Mouse (Mus musculus): ENCODE data around the gene Tceanc2. TPM values are rescaled to one million over a fixed set of nuclear protein-coding genes. Genes with fewer than 3 reads are reported as not detected.

The Tceanc2 gene
- polyA plus RNA-seq, 1 experiment from 2014 or later = 14.5 TPM

GRCm38 (mm10) chr4:107143511-107143910 lies 35.4 kb downstream of the Tceanc2 start:
- no peak for ATAC-seq (ENCODE audit: extremely low read depth, insufficient number of reproducible peaks, low FRiP score, low TSS enrichment)
- H3K4me3 ChIP-seq = no peak overlapping the region
- 88% methylated on average over 8 of the region's 8 CpGs for WGBS
- no peaks in the 10 kb centered on the region for H3K27me3 ChIP-seq (replicated peaks)
- H3K36me3 ChIP-seq = peaks cover 46% of the 10 kb centered on the region
- peaks cover 26% of the 10 kb centered on the region for H3K4me1 ChIP-seq
- H3K9ac ChIP-seq = no peak overlapping the region
- no peak overlapping the region for H3K27ac ChIP-seq (replicated peaks)
- no peak overlapping the region for H3K4me2 ChIP-seq
- H3K9me3 ChIP-seq = no peaks in the 10 kb centered on the region

- H3K9ac ChIP-seq = 0 out of 2 replicates have a peak overlapping the region, but pooled peaks have one; percentile 19
- H3K4me2 ChIP-seq = no peak overlapping the region
- H3K27ac ChIP-seq (replicated peaks) = 0 out of 2 replicates have a peak overlapping the region, but pooled peaks have one; percentile 20
- 58% methylated on average over 13 of the region's 13 CpGs for WGBS
- peaks cover 21% of the 10 kb centered on the region for H3K36me3 ChIP-seq
- H3K4me1 ChIP-seq = peaks cover 49% of the 10 kb centered on the region
- H3K4me3 ChIP-seq = no peak overlapping the region
- 0 out of 2 replicates have a peak, but pooled peaks cover 5% of the 10 kb centered on the region for H3K27me3 ChIP-seq (replicated peaks)
- no peak for ATAC-seq (ENCODE audit: extremely low read depth, insufficient number of reproducible peaks, low FRiP score, low TSS enrichment)
- H3K9me3 ChIP-seq = no peaks in the 10 kb centered on the region
Observed at GRCm38 (mm10) chr4:107139836-107140631, 38.9 kb downstream of the Tceanc2 start.

- peak overlapping the region; percentile 16; the same call in 1 of the 2 replicates for H3K4me2 ChIP-seq
Observed at GRCm38 (mm10) chr4:107138948-107139835, 39.7 kb downstream of the Tceanc2 start.

GRCm38 (mm10) chr4:107136531-107136930 lies 42.4 kb downstream of the Tceanc2 start:
- Histone ChIP-seq H3K4me3 (no peak overlapping the region), H3K4me2 (no peak overlapping the region), H3K27ac (replicated peaks) (no peak overlapping the region), H3K36me3 (peaks cover 7% of the 10 kb centered on the region), H3K9me3 (no peaks in the 10 kb centered on the region), H3K4me1 (peaks cover 46% of the 10 kb centered on the region), H3K27me3 (replicated peaks) (peaks cover 5% of the 10 kb centered on the region; the same call in 1 of the 2 replicates), H3K9ac (no peak overlapping the region)
- no peak for ATAC-seq (ENCODE audit: extremely low read depth, insufficient number of reproducible peaks, low FRiP score, low TSS enrichment)
- 28% methylated on average over 3 of the region's 3 CpGs for WGBS

More at GRCm38 (mm10) chr4:107138948-107139835, 39.7 kb downstream of the Tceanc2 start:
- H3K36me3 ChIP-seq = peaks cover 21% of the 10 kb centered on the region
- no peak for ATAC-seq (ENCODE audit: extremely low read depth, insufficient number of reproducible peaks, low FRiP score, low TSS enrichment)
- no peak overlapping the region for H3K27ac ChIP-seq (replicated peaks)
- H3K9me3 ChIP-seq = no peaks in the 10 kb centered on the region
- WGBS = 50% methylated on average over 37 of the region's 37 CpGs
- no peak overlapping the region for H3K9ac ChIP-seq
- 0 out of 2 replicates have a peak, but pooled peaks cover 5% of the 10 kb centered on the region for H3K27me3 ChIP-seq (replicated peaks)
- H3K4me1 ChIP-seq = peaks cover 49% of the 10 kb centered on the region
- no peak overlapping the region for H3K4me3 ChIP-seq

GRCm38 (mm10) chr4:107135663-107136062 lies 43.3 kb downstream of the Tceanc2 start:
- Histone ChIP-seq H3K4me3 (no peak overlapping the region), H3K27ac (replicated peaks) (no peak overlapping the region), H3K36me3 (peaks cover 7% of the 10 kb centered on the region), H3K9me3 (no peaks in the 10 kb centered on the region), H3K4me2 (no peak overlapping the region), H3K9ac (no peak overlapping the region), H3K27me3 (replicated peaks) (peaks cover 5% of the 10 kb centered on the region; the same call in 1 of the 2 replicates), H3K4me1 (peaks cover 48% of the 10 kb centered on the region)
- ATAC-seq (ENCODE audit: extremely low read depth, insufficient number of reproducible peaks, low FRiP score, low TSS enrichment) = no peak
- 62% methylated on average over 5 of the region's 5 CpGs for WGBS

- no peak overlapping the region for H3K27ac ChIP-seq (replicated peaks)
- no peak overlapping the region for H3K4me3 ChIP-seq
- WGBS = 76% methylated on average over 3 of the region's 3 CpGs
- no peaks in the 10 kb centered on the region for H3K9me3 ChIP-seq
- H3K4me2 ChIP-seq = no peak overlapping the region
- peaks cover 45% of the 10 kb centered on the region for H3K4me1 ChIP-seq
- no peak overlapping the region for H3K9ac ChIP-seq
- no peak for ATAC-seq (ENCODE audit: extremely low read depth, insufficient number of reproducible peaks, low FRiP score, low TSS enrichment)
- peaks cover 7% of the 10 kb centered on the region for H3K36me3 ChIP-seq
- H3K27me3 ChIP-seq (replicated peaks) = peaks cover 5% of the 10 kb centered on the region; the same call in 1 of the 2 replicates
Observed at GRCm38 (mm10) chr4:107134891-107135290, 44.0 kb downstream of the Tceanc2 start.

- Histone ChIP-seq H3K4me2 (no peak overlapping the region), H3K27ac (replicated peaks) (no peak overlapping the region), H3K4me3 (no peak overlapping the region), H3K9me3 (no peaks in the 10 kb centered on the region), H3K27me3 (replicated peaks) (peaks cover 11% of the 10 kb centered on the region; the same call in 1 of the 2 replicates), H3K4me1 (peaks cover 19% of the 10 kb centered on the region), H3K36me3 (no peaks in the 10 kb centered on the region), H3K9ac (no peak overlapping the region)
- 20% methylated on average over 9 of the region's 9 CpGs for WGBS
- ATAC-seq (ENCODE audit: extremely low read depth, insufficient number of reproducible peaks, low FRiP score, low TSS enrichment) = no peak
Observed at GRCm38 (mm10) chr4:107130534-107130933, 48.4 kb downstream of the Tceanc2 start.

- Histone ChIP-seq H3K9me3 (no peaks in the 10 kb centered on the region), H3K27ac (replicated peaks) (no peak overlapping the region), H3K4me1 (peaks cover 18% of the 10 kb centered on the region), H3K9ac (no peak overlapping the region), H3K4me2 (no peak overlapping the region), H3K4me3 (no peak overlapping the region), H3K36me3 (no peaks in the 10 kb centered on the region), H3K27me3 (replicated peaks) (peaks cover 22% of the 10 kb centered on the region; the same call in 1 of the 2 replicates)
- ATAC-seq (ENCODE audit: extremely low read depth, insufficient number of reproducible peaks, low FRiP score, low TSS enrichment) = no peak
- WGBS = 56% methylated on average over 8 of the region's 8 CpGs
Observed at GRCm38 (mm10) chr4:107129373-107129772, 49.5 kb downstream of the Tceanc2 start.

GRCm38 (mm10) chr4:107127901-107128669 lies 50.8 kb downstream of the Tceanc2 start:
- WGBS = 43% methylated on average over 13 of the region's 13 CpGs

GRCm38 (mm10) chr4:107126891-107127524 lies 51.9 kb downstream of the Tceanc2 start:
- ATAC-seq (ENCODE audit: extremely low read depth, insufficient number of reproducible peaks, low FRiP score, low TSS enrichment) = no peak
- Histone ChIP-seq H3K27ac (replicated peaks) (no peak overlapping the region), H3K9me3 (no peaks in the 10 kb centered on the region), H3K36me3 (no peaks in the 10 kb centered on the region), H3K27me3 (replicated peaks) (peaks cover 26% of the 10 kb centered on the region; the same call in 1 of the 2 replicates), H3K9ac (no peak overlapping the region), H3K4me1 (peaks cover 22% of the 10 kb centered on the region), H3K4me2 (no peak overlapping the region), H3K4me3 (no peak overlapping the region)
- WGBS = 63% methylated on average over 13 of the region's 13 CpGs

More at GRCm38 (mm10) chr4:107127901-107128669, 50.8 kb downstream of the Tceanc2 start:
- Histone ChIP-seq H3K27me3 (replicated peaks) (peaks cover 26% of the 10 kb centered on the region; the same call in 1 of the 2 replicates), H3K4me3 (no peak overlapping the region), H3K4me2 (no peak overlapping the region), H3K4me1 (peaks cover 22% of the 10 kb centered on the region), H3K9me3 (no peaks in the 10 kb centered on the region), H3K9ac (no peak overlapping the region), H3K36me3 (no peaks in the 10 kb centered on the region), H3K27ac (replicated peaks) (no peak overlapping the region)
- no peak for ATAC-seq (ENCODE audit: extremely low read depth, insufficient number of reproducible peaks, low FRiP score, low TSS enrichment)

All from heart, embryonic 13.5 days (tissue).